Mouse (Mus musculus): ENCODE data around the gene Megf11. TPM values are rescaled to one million over a fixed set of nuclear protein-coding genes. Genes with fewer than 3 reads are reported as not detected.

The Megf11 gene
- polyA plus RNA-seq, 1 experiment from 2014 or later = 0.65 TPM

GRCm38 (mm10) chr9:64736076-64736638, 350.7 kb downstream of the Megf11 start:
- Histone ChIP-seq H3K9me3 (replicated peaks; ENCODE audit: control insufficient read depth, low read length) (no peaks in the 10 kb centered on the region), H3K4me3 (ENCODE audit: low read depth, low read length) (peak overlapping the region; percentile 99), H3K4me1 (ENCODE audit: control insufficient read depth, insufficient read depth, low read length) (no peaks in the 10 kb centered on the region), H3K27ac (replicated peaks; ENCODE audit: low read depth, low read length) (no peak overlapping the region), H3K4me2 (ENCODE audit: low read depth, low read length) (peak overlapping the region; percentile 48), H3K9ac (replicated peaks; ENCODE audit: low read length) (peak overlapping the region; percentile 87), H3K36me3 (replicated peaks; ENCODE audit: control insufficient read depth, insufficient read depth, low read depth, low read length) (no peaks in the 10 kb centered on the region), H3K27me3 (ENCODE audit: control insufficient read depth, insufficient read depth, low read length) (no peaks in the 10 kb centered on the region)
- 11% methylated on average over 9 of the region's 9 CpGs for WGBS
- DNase-seq (ENCODE audit: low spot score) (no peak), ATAC-seq (replicated peaks; ENCODE audit: insufficient number of reproducible peaks, low FRiP score, low TSS enrichment, low read depth) (no peak; the same call in 1 of the 2 replicates)

GRCm38 (mm10) chr9:64736639-64737405, 351.4 kb downstream of the Megf11 start:
- no peaks in the 10 kb centered on the region for H3K9me3 ChIP-seq (replicated peaks; ENCODE audit: control insufficient read depth, low read length)
- WGBS = under 1% methylated on average over 33 of the region's 35 CpGs
- ATAC-seq (replicated peaks; ENCODE audit: insufficient number of reproducible peaks, low FRiP score, low TSS enrichment, low read depth) (peak; percentile 83), DNase-seq (ENCODE audit: low spot score) (peak; percentile 67)
- H3K4me1 ChIP-seq (ENCODE audit: control insufficient read depth, insufficient read depth, low read length) = no peaks in the 10 kb centered on the region
- H3K4me3 ChIP-seq (ENCODE audit: low read depth, low read length) = peak overlapping the region; percentile 99
- no peaks in the 10 kb centered on the region for H3K36me3 ChIP-seq (replicated peaks; ENCODE audit: control insufficient read depth, insufficient read depth, low read depth, low read length)
- no peaks in the 10 kb centered on the region for H3K27me3 ChIP-seq (ENCODE audit: control insufficient read depth, insufficient read depth, low read length)
- peak overlapping the region; percentile 87 for H3K9ac ChIP-seq (replicated peaks; ENCODE audit: low read length)
- peak overlapping the region; percentile 85 for H3K27ac ChIP-seq (replicated peaks; ENCODE audit: low read depth, low read length)
- H3K4me2 ChIP-seq (ENCODE audit: low read depth, low read length) = peak overlapping the region; percentile 48

- H3K27me3 ChIP-seq (ENCODE audit: control insufficient read depth, insufficient read depth, low read length) = no peaks in the 10 kb centered on the region
- peak within 1 kb of the TSS; percentile 48 for H3K4me2 ChIP-seq (ENCODE audit: low read depth, low read length)
- peak within 1 kb of the TSS; percentile 99 for H3K4me3 ChIP-seq (ENCODE audit: low read depth, low read length)
- DNase-seq (ENCODE audit: low spot score) = peak; percentile 95
- WGBS = under 1% methylated on average over 59 of the region's 61 CpGs
- H3K36me3 ChIP-seq (replicated peaks; ENCODE audit: control insufficient read depth, insufficient read depth, low read depth, low read length) = no peaks in the 10 kb centered on the region
- no peaks in the 10 kb centered on the region for H3K4me1 ChIP-seq (ENCODE audit: control insufficient read depth, insufficient read depth, low read length)
- H3K9me3 ChIP-seq (replicated peaks; ENCODE audit: control insufficient read depth, low read length) = no peaks in the 10 kb centered on the region
- peak; percentile 94 for ATAC-seq (replicated peaks; ENCODE audit: insufficient number of reproducible peaks, low FRiP score, low TSS enrichment, low read depth)
- H3K27ac ChIP-seq (replicated peaks; ENCODE audit: low read depth, low read length) = peak within 1 kb of the TSS; percentile 85
- peak within 1 kb of the TSS; percentile 87 for H3K9ac ChIP-seq (replicated peaks; ENCODE audit: low read length)
Measured at GRCm38 (mm10) chr9:64737406-64738201, 352.2 kb downstream of the Megf11 start, which contains the start of gene Rab11a. TSS of gene Rab11a (minus strand) at chr9:64737758.

- H3K9ac ChIP-seq (replicated peaks; ENCODE audit: low read length) = no peak overlapping the region
- WGBS = 78% methylated on average over 2 of the region's 2 CpGs
Measured at GRCm38 (mm10) chr9:64739001-64739400, 353.6 kb downstream of the Megf11 start.

GRCm38 (mm10) chr9:64742453-64742852, 357.0 kb downstream of the Megf11 start:
- no peaks in the 10 kb centered on the region for H3K27me3 ChIP-seq (ENCODE audit: control insufficient read depth, insufficient read depth, low read length)
- DNase-seq (ENCODE audit: low spot score) = no peak
- WGBS = 62% methylated on average over 1 of the region's 1 CpGs
- no peak overlapping the region for H3K4me2 ChIP-seq (ENCODE audit: low read depth, low read length)
- H3K4me1 ChIP-seq (ENCODE audit: control insufficient read depth, insufficient read depth, low read length) = no peaks in the 10 kb centered on the region
- H3K36me3 ChIP-seq (replicated peaks; ENCODE audit: control insufficient read depth, insufficient read depth, low read depth, low read length) = no peaks in the 10 kb centered on the region
- ATAC-seq (replicated peaks; ENCODE audit: insufficient number of reproducible peaks, low FRiP score, low TSS enrichment, low read depth) = no peak
- no peak overlapping the region for H3K27ac ChIP-seq (replicated peaks; ENCODE audit: low read depth, low read length)
- H3K9me3 ChIP-seq (replicated peaks; ENCODE audit: control insufficient read depth, low read length) = no peaks in the 10 kb centered on the region
- H3K9ac ChIP-seq (replicated peaks; ENCODE audit: low read length) = no peak overlapping the region
- no peak overlapping the region for H3K4me3 ChIP-seq (ENCODE audit: low read depth, low read length)

More at GRCm38 (mm10) chr9:64739001-64739400, 353.6 kb downstream of the Megf11 start:
- no peaks in the 10 kb centered on the region for H3K4me1 ChIP-seq (ENCODE audit: control insufficient read depth, insufficient read depth, low read length)
- no peak overlapping the region for H3K4me3 ChIP-seq (ENCODE audit: low read depth, low read length)
- H3K27ac ChIP-seq (replicated peaks; ENCODE audit: low read depth, low read length) = no peak overlapping the region
- DNase-seq (ENCODE audit: low spot score) = no peak
- H3K9me3 ChIP-seq (replicated peaks; ENCODE audit: control insufficient read depth, low read length) = no peaks in the 10 kb centered on the region
- no peaks in the 10 kb centered on the region for H3K27me3 ChIP-seq (ENCODE audit: control insufficient read depth, insufficient read depth, low read length)
- H3K4me2 ChIP-seq (ENCODE audit: low read depth, low read length) = no peak overlapping the region
- ATAC-seq (replicated peaks; ENCODE audit: insufficient number of reproducible peaks, low FRiP score, low TSS enrichment, low read depth) = no peak
- H3K36me3 ChIP-seq (replicated peaks; ENCODE audit: control insufficient read depth, insufficient read depth, low read depth, low read length) = no peaks in the 10 kb centered on the region

- H3K4me1 ChIP-seq (ENCODE audit: control insufficient read depth, insufficient read depth, low read length) = no peaks in the 10 kb centered on the region
- no peaks in the 10 kb centered on the region for H3K27me3 ChIP-seq (ENCODE audit: control insufficient read depth, insufficient read depth, low read length)
- no peaks in the 10 kb centered on the region for H3K36me3 ChIP-seq (replicated peaks; ENCODE audit: control insufficient read depth, insufficient read depth, low read depth, low read length)
- no peak overlapping the region for H3K4me3 ChIP-seq (ENCODE audit: low read depth, low read length)
- ATAC-seq (replicated peaks; ENCODE audit: insufficient number of reproducible peaks, low FRiP score, low TSS enrichment, low read depth) (no peak), DNase-seq (ENCODE audit: low spot score) (no peak)
- H3K9ac ChIP-seq (replicated peaks; ENCODE audit: low read length) = no peak overlapping the region
- WGBS = 74% methylated on average over 4 of the region's 4 CpGs
- no peak overlapping the region for H3K4me2 ChIP-seq (ENCODE audit: low read depth, low read length)
- H3K9me3 ChIP-seq (replicated peaks; ENCODE audit: control insufficient read depth, low read length) = no peaks in the 10 kb centered on the region
- no peak overlapping the region for H3K27ac ChIP-seq (replicated peaks; ENCODE audit: low read depth, low read length)
Measured at GRCm38 (mm10) chr9:64747735-64748134, 362.3 kb downstream of the Megf11 start.

GRCm38 (mm10) chr9:64749314-64749713, 363.9 kb downstream of the Megf11 start:
- ATAC-seq (replicated peaks; ENCODE audit: insufficient number of reproducible peaks, low FRiP score, low TSS enrichment, low read depth) (no peak), DNase-seq (ENCODE audit: low spot score) (no peak)
- 84% methylated on average over 6 of the region's 6 CpGs for WGBS
- Histone ChIP-seq H3K4me2 (ENCODE audit: low read depth, low read length) (no peak overlapping the region), H3K9me3 (replicated peaks; ENCODE audit: control insufficient read depth, low read length) (no peaks in the 10 kb centered on the region), H3K9ac (replicated peaks; ENCODE audit: low read length) (no peak overlapping the region), H3K36me3 (replicated peaks; ENCODE audit: control insufficient read depth, insufficient read depth, low read depth, low read length) (no peaks in the 10 kb centered on the region), H3K4me1 (ENCODE audit: control insufficient read depth, insufficient read depth, low read length) (no peaks in the 10 kb centered on the region), H3K27ac (replicated peaks; ENCODE audit: low read depth, low read length) (no peak overlapping the region), H3K4me3 (ENCODE audit: low read depth, low read length) (no peak overlapping the region), H3K27me3 (ENCODE audit: control insufficient read depth, insufficient read depth, low read length) (no peaks in the 10 kb centered on the region)
